Mouse (Mus musculus) bone marrow macrophage, adult 2 months (primary cell): Measurements from ENCODE around the gene Gadd45gip1.

Experiments used
- CTCF ChIP-seq: IDR thresholded peaks from 2 replicates; pipeline ENCODE4 v1.5.1; 2012; ENCODE audit warnings: low read depth, mild to moderate bottlenecking, low read length, moderate library complexity
- POLR2A ChIP-seq: IDR thresholded peaks from 2 replicates; pipeline ENCODE4 v1.6.1; 2012; ENCODE audit warnings: mild to moderate bottlenecking, low read depth, low read length, borderline replicate concordance

- TF ChIP-seq POLR2A = no peak
- no peak for TF ChIP-seq CTCF
Measured at GRCm38 (mm10) chr8:84792429-84792947, 38.8 kb upstream of the Gadd45gip1 start.
